Mouse (Mus musculus) hindbrain, embryonic 16.5 days (tissue): ENCODE measurements around the gene Farp1. TPM values are rescaled to one million over a fixed set of nuclear protein-coding genes. Genes with fewer than 3 reads are reported as not detected.

Experiments used
- ATAC-seq: fragments of 200-750 bp; cut with Nextera tagmentation; 2 replicates; pipeline ENCODE4 v1.8.0; 2017; ENCODE audit warnings: moderate TSS enrichment, moderate library complexity
- H3K27ac ChIP-seq: fragments of 300-500 bp; sonication (generic); 2 replicates; pipeline ENCODE4 v1.5.1; 2014; ENCODE audit warnings: low read depth, mild to moderate bottlenecking, control low read depth, low read length, moderate library complexity
- H3K27me3 ChIP-seq: fragments of 300-500 bp; sonication (generic); replicated peaks from 2 replicates; pipeline ENCODE4 v1.6.1; 2014; ENCODE audit warnings: low read length; ENCODE audit not compliant: control insufficient read depth, insufficient read depth
- H3K36me3 ChIP-seq: fragments of 300-500 bp; sonication (generic); 2 replicates; pipeline ENCODE4 v1.6.1; 2014; ENCODE audit warnings: mild to moderate bottlenecking, low read length, moderate library complexity, mixed read lengths; ENCODE audit not compliant: control insufficient read depth, insufficient read depth
- H3K4me1 ChIP-seq: fragments of 300-500 bp; sonication (generic); 2 replicates; pipeline ENCODE4 v1.6.1; 2014; ENCODE audit warnings: low read depth, low read length; ENCODE audit not compliant: control insufficient read depth, insufficient read depth
- H3K4me2 ChIP-seq: fragments of 300-500 bp; sonication (generic); 2 replicates; pipeline ENCODE4 v1.6.1; 2014; ENCODE audit warnings: mild to moderate bottlenecking, low read length, control low read depth, moderate library complexity
- H3K4me3 ChIP-seq: fragments of 300-500 bp; sonication (generic); 2 replicates; pipeline ENCODE4 v1.5.1; 2014; ENCODE audit warnings: mild to moderate bottlenecking, low read length, control low read depth, moderate library complexity
- H3K9ac ChIP-seq: fragments of 300-500 bp; sonication (generic); 2 replicates; pipeline ENCODE4 v1.6.1; 2014; ENCODE audit warnings: low read depth, mild to moderate bottlenecking, control low read depth, low read length, moderate library complexity
- H3K9me3 ChIP-seq: fragments of 300-500 bp; sonication (generic); 2 replicates; pipeline ENCODE4 v1.6.1; 2014; ENCODE audit warnings: mild to moderate bottlenecking, low read length, moderate library complexity; ENCODE audit not compliant: control insufficient read depth
- WGBS: fragments of 180-500 bp; shearing (Covaris S2); extraction: QIAGEN DNeasy Blood & Tissue Kit; methylation state at CpG from one replicate; pipeline ENCODE4 v1.1.7; 2014; 5-methylcytosine and 5-hydroxymethylcytosine counted together
- polyA plus RNA-seq: library from polyadenylated mRNA; unstranded; fragments of >200 nt; fragmentation: Nextera tagmentation; extraction: Ambion mirVana; gene quantifications from 2 replicates; pipeline ENCODE4 v1.2.1, GENCODE M21; 2015

Gene Farp1
- polyA plus RNA-seq, 1 experiment from 2014 or later: 28.9 TPM

DNA sequence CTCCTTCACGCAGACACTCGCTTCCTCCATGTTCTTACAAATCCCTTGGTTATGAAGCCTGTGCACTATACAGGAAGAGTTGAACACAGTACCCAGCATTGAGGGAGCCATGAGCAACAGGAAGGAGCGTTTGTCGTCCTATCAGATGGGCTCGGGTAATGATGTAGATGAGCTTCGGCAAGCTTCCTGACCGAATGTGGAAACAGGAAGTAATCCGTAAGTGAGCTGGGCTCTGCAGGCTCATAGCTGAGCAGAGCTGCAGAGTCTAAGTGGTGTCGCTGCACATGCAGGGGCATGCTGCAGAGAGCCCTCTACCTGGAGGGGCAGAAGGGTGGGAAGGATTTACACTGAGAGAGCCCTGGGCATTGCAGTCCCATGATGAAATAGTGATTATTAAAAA, 140.4 kb downstream of the Farp1 start:
- H3K9me3 ChIP-seq: no peaks in the 10 kb centered on the region
- no peaks in the 10 kb centered on the region for H3K36me3 ChIP-seq
- H3K4me1 ChIP-seq: peaks cover 20% of the 10 kb centered on the region
- 84% methylated on average over 9 of the region's 9 CpGs for WGBS
- no peak overlapping the region for H3K4me2 ChIP-seq
- no peak overlapping the region for H3K4me3 ChIP-seq
- no peak for ATAC-seq
- no peak overlapping the region for H3K27ac ChIP-seq
- no peaks in the 10 kb centered on the region for H3K27me3 ChIP-seq
- H3K9ac ChIP-seq: no peak overlapping the region

DNA sequence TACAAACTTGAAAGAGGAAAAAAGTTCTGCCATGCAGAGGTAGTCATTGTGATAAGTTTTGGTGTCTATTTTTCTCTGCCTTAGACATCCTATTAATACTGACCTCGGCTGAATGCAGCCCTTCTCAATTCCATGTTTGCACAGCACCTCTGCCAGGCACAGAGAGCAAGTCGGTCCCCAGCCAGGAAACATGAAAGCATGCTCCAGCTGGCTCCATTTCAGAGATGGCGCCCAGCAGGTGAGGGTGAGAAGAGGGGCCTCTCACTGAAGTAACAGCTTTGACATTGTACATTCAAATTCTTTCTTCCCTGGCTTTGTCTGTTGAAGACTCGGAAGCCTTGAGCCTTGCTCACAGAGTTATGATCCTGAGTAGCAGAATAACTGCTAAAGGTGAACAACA, 140.9 kb downstream of the Farp1 start:
- H3K9ac ChIP-seq: no peak overlapping the region
- no peak for ATAC-seq
- H3K4me1 ChIP-seq: peaks cover 20% of the 10 kb centered on the region
- H3K27me3 ChIP-seq: no peaks in the 10 kb centered on the region
- H3K36me3 ChIP-seq: no peaks in the 10 kb centered on the region
- no peak overlapping the region for H3K27ac ChIP-seq
- no peak overlapping the region for H3K4me3 ChIP-seq
- WGBS: 59% methylated on average over 4 of the region's 4 CpGs
- H3K9me3 ChIP-seq: no peaks in the 10 kb centered on the region
- no peak overlapping the region for H3K4me2 ChIP-seq

DNA sequence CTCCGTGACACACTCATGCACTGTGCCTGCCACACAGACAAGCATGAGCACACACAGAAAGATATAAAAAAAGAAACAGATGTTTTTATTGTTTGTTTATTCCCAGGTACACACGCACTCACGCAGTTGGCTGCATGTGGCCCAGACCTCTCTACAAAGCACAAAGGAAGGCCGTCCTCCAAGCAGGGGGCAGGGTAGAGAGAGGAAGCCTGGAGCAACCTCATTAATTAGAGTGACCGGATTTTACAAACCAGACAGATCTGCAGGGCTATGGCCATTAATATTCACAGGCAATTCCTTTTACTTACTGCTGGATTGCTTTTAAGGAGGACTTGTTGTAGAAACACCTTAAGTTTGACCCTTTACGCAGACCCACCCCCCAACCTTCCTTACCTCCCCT, 142.9 kb downstream of the Farp1 start:
- no peak overlapping the region for H3K4me2 ChIP-seq
- H3K4me3 ChIP-seq: no peak overlapping the region
- no peaks in the 10 kb centered on the region for H3K9me3 ChIP-seq
- no peaks in the 10 kb centered on the region for H3K27me3 ChIP-seq
- no peak overlapping the region for H3K9ac ChIP-seq
- H3K4me1 ChIP-seq: peaks cover 5% of the 10 kb centered on the region
- no peaks in the 10 kb centered on the region for H3K36me3 ChIP-seq
- ATAC-seq: no peak
- WGBS: 63% methylated on average over 6 of the region's 6 CpGs
- no peak overlapping the region for H3K27ac ChIP-seq

DNA sequence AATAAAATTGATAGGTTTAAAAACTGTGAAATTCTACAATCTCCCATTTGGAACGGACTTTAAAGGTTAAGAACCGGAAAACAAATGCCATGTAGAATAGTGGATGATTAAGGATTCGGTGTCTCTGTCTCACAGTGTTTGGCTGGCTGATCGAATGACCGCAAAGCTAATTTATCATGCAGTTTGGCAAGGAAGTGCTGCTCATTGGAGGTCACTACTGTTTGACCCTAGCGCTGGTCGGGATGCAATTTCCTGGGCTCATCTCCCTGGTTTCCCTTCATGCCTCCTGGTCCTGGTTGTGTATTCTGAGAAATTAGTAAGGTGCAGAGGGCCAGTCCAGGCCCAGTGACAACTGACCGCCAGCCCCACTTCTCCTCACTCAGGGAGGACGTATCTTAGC, 145.6 kb downstream of the Farp1 start:
- Histone ChIP-seq H3K27me3 (no peaks in the 10 kb centered on the region), H3K9ac (no peak overlapping the region)
- no peak for ATAC-seq

DNA sequence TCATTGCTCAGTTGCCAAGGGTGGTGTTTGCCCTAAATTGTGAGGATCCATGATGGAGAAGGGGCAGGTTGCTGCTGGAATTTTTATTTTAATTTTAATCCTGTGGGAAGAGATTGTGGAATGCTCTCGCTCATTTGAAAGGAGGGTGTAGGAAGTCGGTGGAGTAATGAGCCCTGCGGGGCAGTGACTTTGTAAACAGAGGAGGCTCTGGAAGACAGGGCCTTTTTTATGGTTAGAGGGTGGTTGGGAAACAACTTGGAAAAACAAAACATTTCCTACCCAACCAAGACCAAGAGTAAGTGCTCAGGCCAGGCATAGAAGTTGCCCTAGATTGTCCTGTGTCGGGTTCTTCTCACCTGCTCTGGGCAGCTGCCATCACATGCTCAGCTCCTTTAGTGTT, 146.8 kb downstream of the Farp1 start:
- no peak overlapping the region for H3K9ac ChIP-seq
- no peak for ATAC-seq
- no peaks in the 10 kb centered on the region for H3K36me3 ChIP-seq
- H3K4me2 ChIP-seq: no peak overlapping the region
- no peaks in the 10 kb centered on the region for H3K9me3 ChIP-seq
- 68% methylated on average over 4 of the region's 4 CpGs for WGBS
- H3K27me3 ChIP-seq: no peaks in the 10 kb centered on the region
- H3K4me3 ChIP-seq: no peak overlapping the region
- no peak overlapping the region for H3K27ac ChIP-seq
- no peaks in the 10 kb centered on the region for H3K4me1 ChIP-seq

More for the DNA sequence above, 145.6 kb downstream of the Farp1 start:
- Histone ChIP-seq H3K36me3 (no peaks in the 10 kb centered on the region), H3K4me2 (no peak overlapping the region), H3K27ac (no peak overlapping the region), H3K4me1 (no peaks in the 10 kb centered on the region), H3K4me3 (no peak overlapping the region), H3K9me3 (no peaks in the 10 kb centered on the region)
- 67% methylated on average over 9 of the region's 9 CpGs for WGBS

DNA sequence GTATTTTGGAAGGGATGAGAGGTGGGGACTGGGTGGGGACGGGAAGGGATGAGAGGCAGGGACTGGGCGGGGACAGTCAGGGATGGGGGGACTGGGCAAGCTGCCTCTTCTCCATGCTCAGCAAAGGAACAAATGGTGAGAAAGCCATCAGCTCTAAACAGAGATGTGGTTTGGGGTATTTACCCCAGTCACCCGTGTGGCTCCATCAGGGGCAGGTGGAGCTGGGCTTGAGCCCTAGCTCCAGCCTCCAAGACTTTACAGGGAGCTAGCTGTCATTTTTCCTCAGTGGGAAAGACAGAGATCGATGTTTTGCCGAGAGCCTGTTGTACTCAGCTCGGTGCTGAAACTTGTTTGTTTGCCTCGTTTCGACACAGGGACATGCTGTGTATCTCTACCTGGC, 148.0 kb downstream of the Farp1 start:
- no peak overlapping the region for H3K27ac ChIP-seq
- no peaks in the 10 kb centered on the region for H3K27me3 ChIP-seq
- H3K9me3 ChIP-seq: no peaks in the 10 kb centered on the region
- H3K9ac ChIP-seq: no peak overlapping the region
- no peak for ATAC-seq
- no peaks in the 10 kb centered on the region for H3K36me3 ChIP-seq
- 89% methylated on average over 8 of the region's 8 CpGs for WGBS
- H3K4me1 ChIP-seq: no peaks in the 10 kb centered on the region
- no peak overlapping the region for H3K4me2 ChIP-seq
- H3K4me3 ChIP-seq: no peak overlapping the region

DNA sequence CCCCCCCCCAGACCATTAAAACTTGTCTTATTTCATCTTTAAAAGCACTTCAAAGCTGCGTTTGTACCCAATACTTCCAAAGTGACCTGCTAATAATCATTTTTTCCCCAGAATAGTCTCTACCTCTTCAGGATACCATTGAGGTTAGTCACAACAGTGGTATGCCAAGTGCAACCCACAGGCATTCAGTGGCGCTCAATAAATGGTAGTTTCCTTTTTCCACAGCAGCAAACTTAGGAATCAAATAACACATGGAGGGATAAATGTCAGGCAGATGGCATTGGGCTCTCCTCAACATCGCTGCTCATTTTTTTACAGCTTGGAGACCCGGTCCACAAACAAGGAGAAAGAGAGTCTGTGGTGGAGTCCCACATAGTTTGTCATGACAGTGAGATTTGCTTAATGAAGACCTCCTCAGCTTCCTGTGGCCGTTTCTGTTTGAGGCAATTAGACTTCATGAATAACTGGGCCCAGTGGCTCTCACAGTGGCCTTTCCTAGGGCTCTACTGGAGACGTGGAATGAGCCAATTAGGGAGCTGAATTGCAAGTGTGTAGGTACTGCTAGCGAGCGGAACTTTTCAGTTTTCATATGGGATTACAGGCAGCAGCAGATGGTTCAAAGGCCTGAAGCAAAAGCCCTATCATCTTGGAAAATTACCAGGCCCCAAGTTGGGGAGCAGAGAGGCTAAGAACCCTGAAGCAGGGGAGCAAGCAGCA, 148.6 kb downstream of the Farp1 start:
- WGBS: 67% methylated on average over 8 of the region's 8 CpGs
- no peaks in the 10 kb centered on the region for H3K36me3 ChIP-seq
- no peak overlapping the region for H3K9ac ChIP-seq
- H3K27ac ChIP-seq: no peak overlapping the region
- no peak overlapping the region for H3K4me2 ChIP-seq
- no peaks in the 10 kb centered on the region for H3K4me1 ChIP-seq
- H3K9me3 ChIP-seq: no peaks in the 10 kb centered on the region
- no peak for ATAC-seq
- no peak overlapping the region for H3K4me3 ChIP-seq
- H3K27me3 ChIP-seq: no peaks in the 10 kb centered on the region

DNA sequence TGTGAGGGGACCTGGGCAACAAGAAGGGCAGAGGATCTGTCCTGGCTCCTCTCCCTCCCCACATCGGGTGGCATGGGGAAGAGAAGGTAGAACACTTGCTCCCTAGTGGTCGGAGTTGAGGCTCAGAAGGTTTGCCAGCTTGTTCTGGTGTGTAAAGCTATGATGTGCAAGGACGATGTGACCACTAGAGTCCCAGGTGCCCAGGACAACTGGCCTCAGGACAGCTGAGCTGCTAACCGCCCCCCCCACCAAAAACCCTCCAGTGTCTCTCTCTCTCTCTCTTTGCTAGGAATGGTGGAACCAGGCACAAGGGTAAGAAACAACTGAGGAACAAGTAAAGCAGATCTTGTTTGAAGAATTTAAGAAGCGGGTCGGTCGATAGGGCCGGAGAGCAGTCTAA, 149.4 kb downstream of the Farp1 start:
- no peak for ATAC-seq
- no peaks in the 10 kb centered on the region for H3K4me1 ChIP-seq
- no peaks in the 10 kb centered on the region for H3K36me3 ChIP-seq
- H3K9me3 ChIP-seq: no peaks in the 10 kb centered on the region
- no peaks in the 10 kb centered on the region for H3K27me3 ChIP-seq
- no peak overlapping the region for H3K9ac ChIP-seq
- no peak overlapping the region for H3K27ac ChIP-seq
- H3K4me3 ChIP-seq: no peak overlapping the region
- H3K4me2 ChIP-seq: no peak overlapping the region
- 94% methylated on average over 8 of the region's 8 CpGs for WGBS

DNA sequence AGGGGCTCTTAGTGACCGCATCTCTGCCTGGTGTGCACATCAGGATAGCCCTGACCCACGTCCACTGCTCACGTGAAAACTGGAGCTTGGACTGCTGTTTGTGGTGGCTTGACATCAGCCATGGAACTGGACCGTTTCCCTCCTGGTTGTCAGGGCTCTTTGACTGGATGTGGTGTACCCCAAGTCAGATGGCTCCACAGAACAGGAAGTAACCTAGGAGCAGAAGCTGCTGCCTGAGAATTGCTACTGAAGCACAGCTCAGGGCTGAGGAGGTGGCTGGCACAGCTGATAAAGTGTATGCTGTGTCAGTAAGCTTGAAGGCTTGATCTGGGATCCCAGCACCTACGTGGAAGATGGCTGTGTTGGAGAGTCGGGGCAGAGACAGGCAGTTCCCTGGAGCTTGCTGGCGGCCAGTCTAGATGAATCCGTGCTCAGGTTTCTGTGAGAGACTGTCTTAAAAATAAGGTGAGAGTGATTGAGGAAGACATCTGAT, 151.4 kb downstream of the Farp1 start:
- no peaks in the 10 kb centered on the region for H3K27me3 ChIP-seq
- H3K27ac ChIP-seq: no peak overlapping the region
- H3K4me1 ChIP-seq: no peaks in the 10 kb centered on the region
- H3K9me3 ChIP-seq: no peaks in the 10 kb centered on the region
- no peak overlapping the region for H3K4me3 ChIP-seq
- H3K4me2 ChIP-seq: no peak overlapping the region
- no peak overlapping the region for H3K9ac ChIP-seq
- no peaks in the 10 kb centered on the region for H3K36me3 ChIP-seq
- no peak for ATAC-seq
- WGBS: 93% methylated on average over 8 of the region's 8 CpGs
